Mouse (Mus musculus) embryo, embryonic 10 days (tissue): ENCODE results near the gene C2.
"Not testable (repeated sequence)": the region's sequence is repeated elsewhere in the genome, so short reads cannot be mapped to it uniquely, and the experiment has no call there.

Experiments used
- DNase-seq: peaks from one replicate; pipeline ENCODE4 v3.0.0-alpha.2; 2015; ENCODE audit warnings: low spot score

C2 gene

GRCm38 (mm10) chr17:34910982-34911381 is 12.9 kb upstream of the C2 start:
- no peak for DNase-seq

GRCm38 (mm10) chr17:34902895-34903294 is 4.8 kb upstream of the C2 start:
- DNase-seq: no peak

GRCm38 (mm10) chr17:34901948-34902347 is 3.9 kb upstream of the C2 start:
- DNase-seq: not testable (repeated sequence)

- not testable (repeated sequence) for DNase-seq
Measured at GRCm38 (mm10) chr17:34900826-34901225, 2.8 kb upstream of the C2 start.

- peak; percentile 32 for DNase-seq
Measured at GRCm38 (mm10) chr17:34899890-34900243, 1.8 kb upstream of the C2 start.

GRCm38 (mm10) chr17:34899053-34899889 is 1.2 kb upstream of the C2 start:
- peak; percentile 37 for DNase-seq

GRCm38 (mm10) chr17:34898706-34899052 is 614 bp upstream of the C2 start:
- DNase-seq: peak; percentile 19

GRCm38 (mm10) chr17:34897373-34898159 is 499 bp downstream of the C2 start:
- DNase-seq: peak; percentile 40

GRCm38 (mm10) chr17:34896366-34896765 is 1.7 kb downstream of the C2 start:
- DNase-seq: no peak

GRCm38 (mm10) chr17:34895724-34896123 is 2.3 kb downstream of the C2 start:
- DNase-seq: no peak

- DNase-seq: peak; percentile 59
Measured at GRCm38 (mm10) chr17:34894801-34895530, 3.1 kb downstream of the C2 start.

- peak; percentile 94 for DNase-seq
Measured at GRCm38 (mm10) chr17:34894074-34894597, 3.9 kb downstream of the C2 start.

GRCm38 (mm10) chr17:34893072-34893824 is 4.8 kb downstream of the C2 start:
- no peak for DNase-seq

- no peak for DNase-seq
Measured at GRCm38 (mm10) chr17:34891377-34891776, 6.7 kb downstream of the C2 start.

- DNase-seq: no peak
Measured at GRCm38 (mm10) chr17:34890074-34890743, 7.9 kb downstream of the C2 start.

GRCm38 (mm10) chr17:34887942-34888341 is 10.1 kb downstream of the C2 start:
- no peak for DNase-seq

GRCm38 (mm10) chr17:34885615-34886014 is 12.4 kb downstream of the C2 start:
- DNase-seq: no peak

- DNase-seq: no peak
Measured at GRCm38 (mm10) chr17:34884704-34885103, 13.4 kb downstream of the C2 start.

- no peak for DNase-seq
Measured at GRCm38 (mm10) chr17:34883332-34883731, 14.7 kb downstream of the C2 start.

- no peak for DNase-seq
Measured at GRCm38 (mm10) chr17:34881683-34882310, 16.3 kb downstream of the C2 start, which contains the start of gene Gm20547. Gm20547 (minus strand) TSS chr17:34882042.
